Mouse (Mus musculus) kidney, adult 2 months (tissue): ENCODE results near the gene Sim1.

Experiments
- CTCF ChIP-seq: fragments of 200-500 bp; conservative IDR thresholded peaks from 2 replicates; pipeline ENCODE4 v1.5.1; 2011; ENCODE audit warnings: low read depth, mild to moderate bottlenecking, control low read depth, low read length, moderate library complexity, mixed read lengths; ENCODE audit not compliant: insufficient read depth, insufficient read length
- POLR2A ChIP-seq: fragments of 200-500 bp; IDR thresholded peaks from one replicate; pipeline ENCODE4 v1.6.1; 2011; ENCODE audit warnings: low read depth, low read length, control low read depth

GRCm38 (mm10) chr10:50892751-50893320 lies 1.7 kb upstream of the Sim1 start:
- TF ChIP-seq POLR2A: no peak
- no peak for TF ChIP-seq CTCF
